Mouse (Mus musculus): ENCODE measurements at regions not wholly inside any gene's neighbourhood (a gene's known extent, or its start where the extent isn't known, plus 50 kb on each side); places are given as distances from the start of the nearest gene placed in this dataset.

DNA sequence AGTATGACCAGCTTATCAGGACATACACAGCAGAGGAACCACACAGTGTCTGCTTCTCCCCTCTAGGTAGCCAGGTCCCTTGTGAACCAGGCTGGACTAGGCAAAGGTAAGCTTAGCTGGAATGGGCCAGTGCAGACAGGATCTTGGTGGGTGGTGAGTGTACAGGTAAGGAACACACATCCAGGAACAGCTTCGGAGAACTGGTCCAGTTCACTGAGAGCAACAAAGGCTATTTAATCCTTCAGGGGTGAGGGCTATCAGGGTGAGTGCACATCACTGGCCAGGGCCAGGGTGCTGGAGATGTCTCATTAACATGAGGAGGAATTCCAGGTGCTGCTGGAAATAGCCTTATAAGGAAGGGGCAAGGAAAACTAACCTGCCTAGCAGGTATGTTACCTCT lies 429.4 kb downstream of the Ptpru start:
- no peak for TF ChIP-seq CTCF (IDR thresholded peaks at IDR 0.05; ENCODE audit: control insufficient read depth, insufficient read depth, low read length)
- TF ChIP-seq POLR2A (IDR thresholded peaks at IDR 0.05; ENCODE audit: borderline replicate concordance, control insufficient read depth, low read depth, low read length): no peak

Measured in bone marrow, adult 2 months (tissue).